Mouse (Mus musculus) MEL (cell line): ENCODE data around the gene Vsig10. TPM values are rescaled to one million over a fixed set of nuclear protein-coding genes. Genes with fewer than 3 reads are reported as not detected.

Experiments
- DNase-seq: peaks from one replicate; pipeline ENCODE4 v3.0.0; 2011; ENCODE audit warnings: low read depth, low spot score
- H3K27ac ChIP-seq: 2 replicates; pipeline ENCODE4 v1.5.1; 2012; ENCODE audit warnings: low read depth, mild to moderate bottlenecking, control low read depth, low read length, moderate library complexity; ENCODE audit not compliant: control insufficient read depth
- H3K27me3 ChIP-seq, 2 experiments: fragments of 150-350 bp in 1 of 2; sonication (generic) in 1 of 2; 2 replicates each; pipeline ENCODE4 v1.6.1; 2012; ENCODE audit warnings: low read length in 2 of 2, mild to moderate bottlenecking in 2 of 2, improper control_type of control experiment in 1 of 2, moderate library complexity in 1 of 2; ENCODE audit not compliant: insufficient read depth in 2 of 2, control insufficient read depth in 1 of 2
- H3K36me3 ChIP-seq, 2 experiments: 2 replicates each; pipeline ENCODE4 v1.6.1; 2012 to 2014; ENCODE audit warnings: low read length in 2 of 2, improper control_type of control experiment in 1 of 2, inconsistent platforms in 1 of 2, mild to moderate bottlenecking in 1 of 2; ENCODE audit not compliant: insufficient read depth in 2 of 2, control insufficient read depth in 1 of 2
- H3K4me1 ChIP-seq, 2 experiments: fragments of 150-350 bp in 1 of 2; sonication (generic) in 1 of 2; 2 replicates each; pipeline ENCODE4 v1.6.1; 2012; ENCODE audit warnings: low read length in 2 of 2, improper control_type of control experiment in 1 of 2, mild to moderate bottlenecking in 1 of 2; ENCODE audit not compliant: insufficient read depth in 2 of 2, control insufficient read depth in 1 of 2
- H3K4me3 ChIP-seq, 2 experiments: fragments of 150-350 bp in 1 of 2; sonication (generic) in 1 of 2; 2 replicates each; pipeline ENCODE4 v1.5.1; 2012; ENCODE audit warnings: low read depth in 2 of 2, low read length in 2 of 2, mild to moderate bottlenecking in 2 of 2, moderate library complexity in 2 of 2, control low read depth in 1 of 2, improper control_type of control experiment in 1 of 2; ENCODE audit not compliant: control insufficient read depth in 1 of 2, insufficient read depth in 1 of 2
- H3K79me2 ChIP-seq: 2 replicates; pipeline ENCODE4 v1.6.1; 2012; ENCODE audit warnings: mild to moderate bottlenecking, low read length, moderate library complexity; ENCODE audit not compliant: control insufficient read depth, poor library complexity, insufficient read depth
- H3K9ac ChIP-seq: 2 replicates; pipeline ENCODE4 v1.6.1; 2012; ENCODE audit warnings: low read depth, mild to moderate bottlenecking, control low read depth, low read length, moderate library complexity; ENCODE audit not compliant: control insufficient read depth, poor library complexity, severe bottlenecking
- H3K9me3 ChIP-seq: fragments of 150-350 bp; sonication (generic); replicated peaks from 2 replicates; pipeline ENCODE4 v1.6.1; 2012; ENCODE audit warnings: mild to moderate bottlenecking, low read length, improper control_type of control experiment, moderate library complexity; ENCODE audit not compliant: insufficient read depth
- CHD1 ChIP-seq: IDR thresholded peaks from 2 replicates; pipeline ENCODE4 v1.6.1; 2012; ENCODE audit warnings: low read depth, mild to moderate bottlenecking, inconsistent platforms, low read length, improper control_type of control experiment
- CHD2 ChIP-seq: IDR thresholded peaks from 2 replicates; pipeline ENCODE4 v1.6.1; 2011; ENCODE audit warnings: low read length, improper control_type of control experiment
- ELF1 ChIP-seq: IDR thresholded peaks from 2 replicates; pipeline ENCODE4 v1.6.1; 2014; ENCODE audit warnings: low read depth, mild to moderate bottlenecking, inconsistent platforms, low read length, improper control_type of control experiment, moderate library complexity
- EP300 ChIP-seq, 2 experiments: IDR thresholded peaks; 2 replicates each; pipeline ENCODE4 v1.6.1; 2011; ENCODE audit warnings: improper control_type of control experiment in 2 of 2, low read length in 2 of 2, low read depth in 1 of 2, mild to moderate bottlenecking in 1 of 2
- ETS1 ChIP-seq: IDR thresholded peaks from 2 replicates; pipeline ENCODE4 v1.6.1; 2012; ENCODE audit warnings: low read depth, mild to moderate bottlenecking, inconsistent platforms, low read length, improper control_type of control experiment, moderate library complexity
- GABPA ChIP-seq: IDR thresholded peaks from 2 replicates; pipeline ENCODE4 v1.6.1; 2012; ENCODE audit warnings: low read depth, mild to moderate bottlenecking, inconsistent platforms, low read length, improper control_type of control experiment, moderate library complexity
- GATA1 ChIP-seq: IDR thresholded peaks from 2 replicates; pipeline ENCODE4 v1.6.1; 2011; ENCODE audit warnings: low read depth, low read length, improper control_type of control experiment
- HCFC1 ChIP-seq: IDR thresholded peaks from 2 replicates; pipeline ENCODE4 v1.6.1; 2012; ENCODE audit warnings: low read depth, mild to moderate bottlenecking, inconsistent platforms, low read length, improper control_type of control experiment, moderate library complexity
- KAT2A ChIP-seq: conservative IDR thresholded peaks from 2 replicates; pipeline ENCODE4 v1.6.1; 2012; ENCODE audit warnings: low read depth, low read length, improper control_type of control experiment, inconsistent platforms
- MAFK ChIP-seq: IDR thresholded peaks from 2 replicates; pipeline ENCODE4 v1.6.1; 2011; ENCODE audit warnings: low read depth, mild to moderate bottlenecking, low read length, improper control_type of control experiment, borderline replicate concordance
- MAX ChIP-seq: IDR thresholded peaks from 2 replicates; pipeline ENCODE4 v1.6.1; 2011; ENCODE audit warnings: low read length, improper control_type of control experiment
- MEF2A ChIP-seq: IDR thresholded peaks from 2 replicates; pipeline ENCODE4 v1.6.1; 2014; ENCODE audit warnings: low read depth, mild to moderate bottlenecking, inconsistent platforms, low read length, improper control_type of control experiment; ENCODE audit not compliant: poor library complexity, insufficient replicate concordance, severe bottlenecking; ENCODE audit errors: extremely low read depth
- MXI1 ChIP-seq: IDR thresholded peaks from 2 replicates; pipeline ENCODE4 v1.6.1; 2011; ENCODE audit warnings: mild to moderate bottlenecking, low read depth, low read length, improper control_type of control experiment
- MYB ChIP-seq: IDR thresholded peaks from 2 replicates; pipeline ENCODE4 v1.6.1; 2011; ENCODE audit warnings: mild to moderate bottlenecking, low read depth, low read length, improper control_type of control experiment
- MYC ChIP-seq: IDR thresholded peaks from 2 replicates; pipeline ENCODE4 v1.6.1; 2011; ENCODE audit warnings: low read depth, mild to moderate bottlenecking, low read length, improper control_type of control experiment, moderate library complexity
- NELFE ChIP-seq: IDR thresholded peaks from 2 replicates; pipeline ENCODE4 v1.6.1; 2011; ENCODE audit warnings: low read depth, low read length, improper control_type of control experiment
- NRF1 ChIP-seq: IDR thresholded peaks from 2 replicates; pipeline ENCODE4 v1.6.1; 2014; ENCODE audit warnings: low read depth, mild to moderate bottlenecking, inconsistent platforms, low read length, improper control_type of control experiment, moderate library complexity; ENCODE audit not compliant: poor library complexity, insufficient read depth, severe bottlenecking
- POLR2A ChIP-seq, 2 experiments: IDR thresholded peaks; 2 replicates each; pipeline ENCODE4 v1.6.1; 2011 to 2012; ENCODE audit warnings: low read length in 2 of 2, mild to moderate bottlenecking in 2 of 2, control low read depth in 1 of 2, improper control_type of control experiment in 1 of 2, low read depth in 1 of 2, moderate library complexity in 1 of 2; ENCODE audit not compliant: control insufficient read depth in 1 of 2, insufficient read depth in 1 of 2, poor library complexity in 1 of 2
- POLR2AphosphoS2 ChIP-seq: IDR thresholded peaks from 2 replicates; pipeline ENCODE4 v1.6.1; 2011; ENCODE audit warnings: low read length, improper control_type of control experiment
- RAD21 ChIP-seq: IDR thresholded peaks from 2 replicates; pipeline ENCODE4 v1.6.1; 2011; ENCODE audit warnings: mild to moderate bottlenecking, low read depth, low read length, improper control_type of control experiment
- SMC3 ChIP-seq: IDR thresholded peaks from 2 replicates; pipeline ENCODE4 v1.6.1; 2011; ENCODE audit warnings: low read depth, low read length, improper control_type of control experiment
- TBP ChIP-seq: IDR thresholded peaks from 2 replicates; pipeline ENCODE4 v1.8.0; 2011; ENCODE audit warnings: low read depth, low read length, improper control_type of control experiment
- TCF12 ChIP-seq: IDR thresholded peaks from 2 replicates; pipeline ENCODE4 v1.6.1; 2014; ENCODE audit warnings: low read depth, mild to moderate bottlenecking, inconsistent platforms, low read length, improper control_type of control experiment, moderate library complexity
- USF2 ChIP-seq, 2 experiments: IDR thresholded peaks; 2 replicates each; pipeline ENCODE4 v1.6.1; 2011 to 2012; ENCODE audit warnings: improper control_type of control experiment in 2 of 2, low read length in 2 of 2, borderline replicate concordance in 1 of 2, inconsistent platforms in 1 of 2, low read depth in 1 of 2, mild to moderate bottlenecking in 1 of 2; ENCODE audit not compliant: insufficient read depth in 1 of 2
- ZC3H11A ChIP-seq: IDR thresholded peaks from 2 replicates; pipeline ENCODE4 v1.6.1; 2012; ENCODE audit warnings: low read depth, mild to moderate bottlenecking, inconsistent platforms, low read length, improper control_type of control experiment
- ZKSCAN1 ChIP-seq: IDR thresholded peaks from 2 replicates; pipeline ENCODE4 v1.6.1; 2012; ENCODE audit warnings: low read depth, mild to moderate bottlenecking, inconsistent platforms, low read length, improper control_type of control experiment, moderate library complexity
- ZNF384 ChIP-seq: IDR thresholded peaks from 2 replicates; pipeline ENCODE4 v1.6.1; 2012; ENCODE audit warnings: low read depth, mild to moderate bottlenecking, inconsistent platforms, low read length, improper control_type of control experiment
- polyA plus RNA-seq, 2 experiments: library from polyadenylated mRNA; stranded (reverse) in 1 of 2; unstranded in 1 of 2; fragments of >175 nt in 1 of 2; fragments of >200 nt in 1 of 2; gene quantifications; 2 replicates each; pipeline versions ENCODE4 v1.2.1 to v1.2.4; 2012; ENCODE audit warnings: low replicate concordance in 2 of 2, low read depth in 1 of 2; ENCODE audit not compliant: insufficient read length in 2 of 2, insufficient read depth in 1 of 2, missing spikeins in 1 of 2
- total RNA-seq: library from RNA; depleted of rRNA; stranded (reverse); fragments of 300-350 nt; gene quantifications from 2 replicates; pipeline ENCODE4 v1.2.3, GENCODE M21; 2012

Gene Vsig10
- total and polyA plus RNA-seq, 3 experiments = 5.3 to 8.9 TPM; not detected in 1

GRCm38 (mm10) chr5:117347011-117347410 lies 28.1 kb downstream of the Vsig10 start:
- TF ChIP-seq MAX = no peak
- no peak for TF ChIP-seq MEF2A
- no peak for TF ChIP-seq GATA1
- no peak for TF ChIP-seq ZNF384
- TF ChIP-seq NELFE = no peak
- TF ChIP-seq TCF12 = no peak
- no peak for TF ChIP-seq EP300 (IDR thresholded peaks at IDR 0.05; ENCODE audit: low read depth in 1 of 2, low read length in 2 of 2)
- TF ChIP-seq MXI1 = no peak
- TF ChIP-seq HCFC1 = no peak
- TF ChIP-seq POLR2AphosphoS2 = no peak
- no peak for TF ChIP-seq SMC3
- TF ChIP-seq ELF1 = no peak
- TF ChIP-seq ZC3H11A = no peak
- TF ChIP-seq, all 39 proteins: peak for 0
- no peak for DNase-seq
- no peaks in the 10 kb centered on the region for H3K9me3 ChIP-seq
- H3K79me2 ChIP-seq = no peaks in the 10 kb centered on the region
- peaks cover 2 to 5% of the 10 kb centered on the region in 2 experiments; a peak in 3 of 4 replicates for H3K4me1 ChIP-seq
- no peak overlapping the region for H3K27ac ChIP-seq
- H3K4me3 ChIP-seq = no peak overlapping the region
- peaks cover 0 to 5% of the 10 kb centered on the region in 2 experiments; a peak in 1 of 4 replicates for H3K36me3 ChIP-seq
- H3K27me3 ChIP-seq = no peaks in the 10 kb centered on the region
- H3K9ac ChIP-seq = no peak overlapping the region

GRCm38 (mm10) chr5:117347838-117348237 lies 29.0 kb downstream of the Vsig10 start:
- H3K36me3 ChIP-seq = peaks cover 0 to 5% of the 10 kb centered on the region in 2 experiments; a peak in 1 of 4 replicates
- H3K27me3 ChIP-seq = no peaks in the 10 kb centered on the region
- no peak for DNase-seq
- H3K4me1 ChIP-seq = peaks cover 2 to 5% of the 10 kb centered on the region in 2 experiments; a peak in 3 of 4 replicates
- no peak overlapping the region for H3K27ac ChIP-seq
- H3K9me3 ChIP-seq = no peaks in the 10 kb centered on the region
- no peak for TF ChIP-seq POLR2A (IDR thresholded peaks at IDR 0.05; ENCODE audit: control insufficient read depth in 1 of 2, insufficient read depth in 1 of 2, low read depth in 1 of 2, low read length in 2 of 2, poor library complexity in 1 of 2)
- no peak for TF ChIP-seq ETS1
- no peak for TF ChIP-seq KAT2A
- TF ChIP-seq CHD2 = no peak
- no peak for TF ChIP-seq NRF1
- TF ChIP-seq MAFK = no peak
- no peak for TF ChIP-seq MEF2A
- TF ChIP-seq HCFC1 = no peak
- TF ChIP-seq MYB = no peak
- TF ChIP-seq EP300 (IDR thresholded peaks at IDR 0.05; ENCODE audit: low read depth in 1 of 2, low read length in 2 of 2) = no peak
- no peak for TF ChIP-seq ZNF384
- no peak for TF ChIP-seq ELF1
- TF ChIP-seq CHD1 = no peak
- TF ChIP-seq RAD21 = no peak
- no peak for TF ChIP-seq ZKSCAN1
- TF ChIP-seq MYC = no peak
- no peak for TF ChIP-seq TBP
- no peak for TF ChIP-seq GABPA
- no peak for TF ChIP-seq ZC3H11A
- TF ChIP-seq USF2 (IDR thresholded peaks at IDR 0.05; ENCODE audit: borderline replicate concordance in 1 of 2, insufficient read depth in 1 of 2, low read depth in 1 of 2, low read length in 2 of 2) = no peak
- no peaks in the 10 kb centered on the region for H3K79me2 ChIP-seq
- H3K9ac ChIP-seq = no peak overlapping the region
- H3K4me3 ChIP-seq = no peak overlapping the region
